Mouse (Mus musculus) kidney, embryonic 14.5 days (tissue): ENCODE measurements around the gene Hivep3. TPM values are rescaled to one million over a fixed set of nuclear protein-coding genes. Genes with fewer than 3 reads are reported as not detected.

ENCODE experiments used
- ATAC-seq: fragments of 200-750 bp; cut with Nextera tagmentation; 2 replicates; pipeline ENCODE4 v1.8.0; 2017; ENCODE audit warnings: moderate number of reproducible peaks, mild to moderate bottlenecking, moderate TSS enrichment, moderate library complexity; ENCODE audit not compliant: low FRiP score, low TSS enrichment
- H3K27ac ChIP-seq: fragments of 300-500 bp; sonication (generic); 2 replicates; pipeline ENCODE4 v1.5.1; 2014; ENCODE audit warnings: low read depth, mild to moderate bottlenecking, low read length, moderate library complexity, mixed read lengths
- H3K27me3 ChIP-seq: fragments of 300-500 bp; sonication (generic); 2 replicates; pipeline ENCODE4 v1.6.1; 2014; ENCODE audit warnings: mild to moderate bottlenecking, low read length; ENCODE audit not compliant: control insufficient read depth, insufficient read depth
- H3K36me3 ChIP-seq: fragments of 300-500 bp; sonication (generic); 2 replicates; pipeline ENCODE4 v1.6.1; 2014; ENCODE audit warnings: low read length, mixed read lengths; ENCODE audit not compliant: control insufficient read depth, insufficient read depth
- H3K4me1 ChIP-seq: fragments of 300-500 bp; sonication (generic); 2 replicates; pipeline ENCODE4 v1.6.1; 2014; ENCODE audit warnings: low read length, mixed read lengths; ENCODE audit not compliant: control insufficient read depth, insufficient read depth
- H3K4me2 ChIP-seq: fragments of 300-500 bp; sonication (generic); replicated peaks from 2 replicates; pipeline ENCODE4 v1.6.1; 2014; ENCODE audit warnings: low read depth, mild to moderate bottlenecking, low read length
- H3K4me3 ChIP-seq: fragments of 300-500 bp; sonication (generic); 2 replicates; pipeline ENCODE4 v1.5.1; 2014; ENCODE audit warnings: mild to moderate bottlenecking, low read length
- H3K9ac ChIP-seq: fragments of 300-500 bp; sonication (generic); 2 replicates; pipeline ENCODE4 v1.6.1; 2014; ENCODE audit warnings: low read depth, mild to moderate bottlenecking, low read length, moderate library complexity
- H3K9me3 ChIP-seq: fragments of 300-500 bp; sonication (generic); 2 replicates; pipeline ENCODE4 v1.6.1; 2016; ENCODE audit warnings: low read length; ENCODE audit not compliant: control insufficient read depth
- WGBS: fragments of 180-500 bp; shearing (Covaris S2); extraction: QIAGEN DNeasy Blood & Tissue Kit; methylation state at CpG from one replicate; pipeline ENCODE4 v1.1.7; 2014; 5-methylcytosine and 5-hydroxymethylcytosine counted together
- polyA plus RNA-seq: library from polyadenylated mRNA; unstranded; fragments of >200 nt; fragmentation: Nextera tagmentation; extraction: Ambion mirVana; gene quantifications from 2 replicates; pipeline ENCODE4 v1.2.1, GENCODE M21; 2014

Hivep3 gene
- polyA plus RNA-seq, 1 experiment from 2014 or later, result 6.3 TPM

DNA sequence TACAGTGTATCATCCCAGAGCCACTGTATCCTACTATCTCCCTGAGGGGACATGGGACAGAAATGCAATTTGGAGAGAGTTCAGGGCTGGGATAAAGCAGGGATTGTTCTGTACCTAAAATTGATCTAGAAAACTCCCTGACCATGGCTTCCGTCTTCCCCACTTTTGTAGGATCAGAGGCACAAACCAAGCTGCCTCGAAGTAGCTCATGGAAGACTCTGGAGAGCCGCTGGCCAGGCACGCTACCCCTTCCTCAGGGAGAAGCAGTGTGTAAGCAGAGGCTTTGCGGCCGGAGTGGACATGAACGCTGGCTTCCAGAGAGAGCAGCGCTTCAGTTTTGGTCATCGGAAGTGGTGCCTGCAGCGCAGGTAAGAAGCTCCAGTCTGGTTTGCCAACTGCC, 331.1 kb downstream of the Hivep3 start, which contains the start of gene AL607142.1:
AL607142.1 (plus strand) TSS at position 301 of the 400 bp plus-strand sequence.
- ATAC-seq, result no peak
- Histone ChIP-seq H3K27ac (no peak within 1 kb of the TSS), H3K27me3 (no peaks in the 10 kb centered on the region), H3K9ac (no peak within 1 kb of the TSS), H3K4me1 (no peaks in the 10 kb centered on the region), H3K4me3 (no peak within 1 kb of the TSS), H3K9me3 (no peaks in the 10 kb centered on the region), H3K4me2 (no peak within 1 kb of the TSS), H3K36me3 (no peaks in the 10 kb centered on the region)
- 90% methylated on average over 10 of the region's 10 CpGs for WGBS

DNA sequence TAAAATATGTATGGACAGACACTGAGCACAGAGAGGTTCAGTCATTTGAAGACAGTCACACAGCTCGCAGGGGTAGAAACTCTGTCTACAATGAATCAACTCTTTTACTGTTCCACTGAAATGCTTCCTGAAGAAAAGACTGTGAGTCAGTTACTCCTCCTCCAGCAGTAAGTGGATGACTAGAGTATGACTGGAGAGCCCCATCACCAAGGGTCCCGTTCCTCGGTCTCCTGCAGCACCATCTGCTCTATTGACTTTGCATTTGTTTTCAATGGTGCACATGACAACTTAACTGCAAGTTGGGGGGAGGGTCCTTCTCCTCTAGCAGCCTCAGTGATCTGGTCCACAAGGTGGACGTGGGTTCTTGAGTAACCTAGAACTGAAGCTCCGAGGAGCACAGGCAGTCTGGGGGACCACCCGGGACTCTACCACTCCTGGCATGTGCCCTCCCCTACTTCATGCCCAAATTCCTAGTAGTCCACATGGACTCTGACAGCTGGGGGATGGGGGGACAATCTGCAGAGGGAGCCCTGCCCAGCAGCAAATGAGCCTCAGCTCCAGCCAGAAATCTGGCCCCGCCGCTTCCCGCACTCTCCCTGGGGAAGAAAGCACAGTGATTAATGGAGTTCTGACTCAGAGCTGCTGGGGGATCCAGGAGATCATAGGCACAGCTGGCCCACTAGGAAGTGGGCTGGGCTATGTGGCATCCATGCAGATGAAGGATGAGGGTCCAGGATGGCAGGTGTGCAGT, 333.4 kb downstream of the Hivep3 start:
- no peak for ATAC-seq
- Histone ChIP-seq H3K27ac (no peak overlapping the region), H3K9ac (no peak overlapping the region), H3K36me3 (no peaks in the 10 kb centered on the region), H3K4me2 (no peak overlapping the region), H3K4me3 (no peak overlapping the region), H3K4me1 (no peaks in the 10 kb centered on the region), H3K27me3 (no peaks in the 10 kb centered on the region), H3K9me3 (no peaks in the 10 kb centered on the region)
- 67% methylated on average over 9 of the region's 9 CpGs for WGBS

DNA sequence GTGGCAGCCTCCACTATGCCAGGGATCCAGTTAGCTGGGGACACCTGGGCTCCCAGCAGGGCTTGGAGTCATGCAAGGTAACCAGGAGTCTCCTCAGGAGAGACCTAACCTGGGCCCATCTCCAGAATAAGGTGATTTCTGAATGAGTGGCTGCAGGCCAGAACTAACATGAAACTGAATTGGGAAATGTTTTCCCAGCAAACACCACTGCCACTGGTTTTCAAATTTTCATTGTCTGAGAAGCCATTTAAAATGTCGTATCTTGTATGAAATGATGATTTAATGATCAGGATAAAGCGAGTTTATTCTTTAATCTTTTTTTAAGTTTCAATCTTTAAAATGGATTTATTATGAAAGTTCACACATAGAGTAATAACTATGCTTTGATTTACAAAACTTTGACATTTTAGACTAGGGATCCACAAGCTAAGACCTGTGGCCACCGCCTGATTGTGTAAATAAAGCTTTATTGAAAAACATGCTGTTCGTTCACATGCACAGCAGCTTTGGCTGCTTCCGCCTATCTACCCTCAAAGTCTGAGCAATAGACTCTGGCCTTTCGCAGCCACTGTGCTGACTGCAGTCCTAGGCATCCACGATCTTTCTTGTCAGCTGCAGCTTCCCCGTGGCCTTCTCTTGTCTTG, 334.1 kb downstream of the Hivep3 start:
- Histone ChIP-seq H3K9me3 (no peaks in the 10 kb centered on the region), H3K27me3 (no peaks in the 10 kb centered on the region), H3K9ac (no peak overlapping the region), H3K4me1 (no peaks in the 10 kb centered on the region), H3K4me2 (no peak overlapping the region), H3K4me3 (no peak overlapping the region), H3K27ac (no peak overlapping the region), H3K36me3 (no peaks in the 10 kb centered on the region)
- no peak for ATAC-seq
- 84% methylated on average over 8 of the region's 8 CpGs for WGBS

- H3K4me3 ChIP-seq, result no peak overlapping the region
- no peak for ATAC-seq
- no peaks in the 10 kb centered on the region for H3K4me1 ChIP-seq
- no peak overlapping the region for H3K4me2 ChIP-seq
- no peak overlapping the region for H3K9ac ChIP-seq
- no peaks in the 10 kb centered on the region for H3K27me3 ChIP-seq
- H3K36me3 ChIP-seq, result no peaks in the 10 kb centered on the region
- H3K9me3 ChIP-seq, result no peaks in the 10 kb centered on the region
- 74% methylated on average over 3 of the region's 3 CpGs for WGBS
- H3K27ac ChIP-seq, result no peak overlapping the region
Measured at GRCm38 (mm10) chr4:120068883-120069581, 335.4 kb downstream of the Hivep3 start.

DNA sequence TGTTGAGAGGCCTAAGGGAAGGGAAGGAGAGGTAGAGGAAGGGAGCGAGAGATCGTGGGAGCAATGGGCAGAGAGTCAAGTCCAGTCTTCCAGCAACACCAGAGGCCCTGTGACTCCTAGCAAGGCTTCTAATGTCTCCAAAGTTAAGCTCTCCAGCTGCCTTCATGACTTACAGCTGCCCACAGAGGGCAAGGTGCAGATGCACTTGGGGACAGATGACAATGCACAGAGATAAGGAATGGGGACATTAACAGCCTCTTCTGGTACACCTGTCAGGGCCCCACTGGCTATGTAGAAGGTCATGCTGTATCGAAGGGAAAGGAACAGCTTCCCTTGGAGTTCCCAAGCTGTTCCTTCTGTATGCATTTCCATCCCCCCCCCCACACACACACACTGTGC, 336.0 kb downstream of the Hivep3 start:
- WGBS, result 86% methylated on average over 3 of the region's 3 CpGs
- H3K9me3 ChIP-seq, result no peaks in the 10 kb centered on the region

DNA sequence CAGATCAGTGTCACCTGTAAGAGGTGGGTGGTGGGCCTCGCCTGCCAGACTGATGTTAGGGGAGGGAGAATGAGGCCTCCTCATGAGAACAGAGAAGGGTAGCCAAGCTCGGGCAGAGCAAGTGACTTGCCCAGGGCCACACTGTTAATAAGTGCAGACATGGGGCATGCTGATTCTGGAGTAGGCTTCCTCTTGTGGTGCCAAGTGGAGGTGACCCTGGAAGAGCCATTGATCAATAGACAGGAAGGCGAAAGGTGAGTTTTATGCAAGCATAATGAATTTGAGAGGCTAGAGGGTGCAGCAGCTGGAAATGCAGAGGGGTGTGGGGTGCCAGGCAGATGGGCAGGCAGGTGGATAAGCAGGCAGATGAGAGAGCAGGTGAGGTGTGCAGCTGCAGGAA, 337.8 kb downstream of the Hivep3 start:
- ATAC-seq, result no peak
- no peak overlapping the region for H3K4me2 ChIP-seq
- 73% methylated on average over 3 of the region's 3 CpGs for WGBS
- no peaks in the 10 kb centered on the region for H3K36me3 ChIP-seq
- no peaks in the 10 kb centered on the region for H3K4me1 ChIP-seq
- H3K9me3 ChIP-seq, result no peaks in the 10 kb centered on the region
- no peak overlapping the region for H3K4me3 ChIP-seq
- H3K9ac ChIP-seq, result no peak overlapping the region
- no peak overlapping the region for H3K27ac ChIP-seq
- H3K27me3 ChIP-seq, result no peaks in the 10 kb centered on the region

More for the DNA sequence above, 336.0 kb downstream of the Hivep3 start:
- ATAC-seq, result no peak
- H3K4me2 ChIP-seq, result no peak overlapping the region
- no peak overlapping the region for H3K27ac ChIP-seq
- H3K4me1 ChIP-seq, result no peaks in the 10 kb centered on the region
- H3K4me3 ChIP-seq, result no peak overlapping the region
- H3K36me3 ChIP-seq, result no peaks in the 10 kb centered on the region
- H3K27me3 ChIP-seq, result no peaks in the 10 kb centered on the region
- no peak overlapping the region for H3K9ac ChIP-seq

DNA sequence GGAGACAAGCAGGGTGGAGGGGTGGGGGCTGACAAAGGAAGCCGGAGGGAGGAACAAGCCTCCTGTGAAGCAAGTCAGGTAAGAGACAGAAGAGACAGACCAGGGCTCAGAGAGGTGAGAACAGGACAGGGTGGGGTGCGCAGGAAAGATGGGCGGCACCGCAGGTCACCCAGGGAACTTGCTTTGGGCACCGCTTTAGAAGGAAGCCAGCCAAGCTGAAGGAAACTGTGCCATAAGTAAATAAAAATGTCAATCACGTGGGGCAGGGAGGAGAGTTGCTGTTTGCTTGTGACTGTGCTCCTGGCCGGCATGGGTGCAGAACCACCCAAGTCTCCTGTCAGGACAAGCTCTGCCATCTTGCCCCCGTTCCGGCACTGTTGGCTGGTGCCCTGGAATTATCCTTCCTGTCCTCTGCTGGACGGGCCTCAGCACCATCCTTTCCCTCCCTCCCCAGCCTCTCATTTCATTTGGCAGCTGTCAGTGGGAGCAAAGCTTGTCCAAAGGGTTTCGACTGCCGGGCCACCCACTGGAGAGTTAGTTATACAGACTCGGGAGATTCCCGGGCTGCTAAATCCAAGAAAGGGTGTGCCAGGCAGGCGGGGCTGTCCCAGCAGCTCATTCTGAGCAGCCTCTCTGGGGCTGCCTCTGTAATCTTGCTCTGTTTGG, 338.4 kb downstream of the Hivep3 start:
- no peak overlapping the region for H3K4me3 ChIP-seq
- H3K4me1 ChIP-seq, result no peaks in the 10 kb centered on the region
- H3K9me3 ChIP-seq, result no peaks in the 10 kb centered on the region
- H3K27me3 ChIP-seq, result no peaks in the 10 kb centered on the region
- no peak overlapping the region for H3K9ac ChIP-seq
- 54% methylated on average over 15 of the region's 15 CpGs for WGBS
- no peak for ATAC-seq
- H3K4me2 ChIP-seq, result no peak overlapping the region
- no peak overlapping the region for H3K27ac ChIP-seq
- no peaks in the 10 kb centered on the region for H3K36me3 ChIP-seq

GRCm38 (mm10) chr4:120074061-120074460, 340.5 kb downstream of the Hivep3 start:
- no peaks in the 10 kb centered on the region for H3K36me3 ChIP-seq
- no peaks in the 10 kb centered on the region for H3K9me3 ChIP-seq
- no peak overlapping the region for H3K9ac ChIP-seq
- H3K27me3 ChIP-seq, result no peaks in the 10 kb centered on the region
- H3K4me1 ChIP-seq, result no peaks in the 10 kb centered on the region
- no peak overlapping the region for H3K27ac ChIP-seq
- no peak overlapping the region for H3K4me3 ChIP-seq
- 62% methylated on average over 5 of the region's 5 CpGs for WGBS
- ATAC-seq, result no peak
- no peak overlapping the region for H3K4me2 ChIP-seq
